Mouse (Mus musculus) liver, postnatal 0 days (tissue): Measurements from ENCODE around the gene Sf3a1.

Source experiments
- CTCF ChIP-seq: sonication (generic); IDR thresholded peaks from 2 replicates; pipeline ENCODE4 v1.5.1; 2016; ENCODE audit warnings: antibody characterized with exemption, low read depth
- EP300 ChIP-seq: IDR thresholded peaks from 2 replicates; pipeline ENCODE4 v1.6.1; 2016; ENCODE audit warnings: antibody characterized with exemption, low read depth, mild to moderate bottlenecking

DNA sequence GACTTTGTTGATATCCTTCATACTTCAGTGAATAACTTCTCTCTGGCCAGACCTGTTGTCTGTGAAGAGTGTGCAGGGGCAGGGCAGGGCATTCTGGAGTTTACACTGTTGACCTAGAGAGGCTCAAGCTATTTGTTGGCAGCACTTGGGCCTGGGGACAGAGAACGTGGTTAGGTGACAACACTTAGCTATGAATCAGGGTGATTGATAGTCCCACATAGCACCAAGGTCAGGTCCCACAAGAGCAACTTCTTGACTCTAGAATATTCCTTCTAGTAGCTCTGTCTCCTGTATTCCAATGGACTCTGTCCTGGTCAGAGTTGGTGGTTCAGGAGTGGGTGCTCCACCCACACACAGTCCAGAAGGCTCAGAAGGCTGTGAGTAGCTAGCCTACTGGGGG lies 50.6 kb downstream of the Sf3a1 start:
- TF ChIP-seq CTCF (no peak), EP300 (no peak)
